Mouse (Mus musculus): Measurements from ENCODE around the gene Gpx6. TPM values are rescaled to one million over a fixed set of nuclear protein-coding genes. Genes with fewer than 3 reads are reported as not detected.
A peak's percentile ranks its signal among the peaks of the same experiment; 100 is the strongest.

The Gpx6 gene
- polyA plus RNA-seq, 1 experiment, result not detected

DNA sequence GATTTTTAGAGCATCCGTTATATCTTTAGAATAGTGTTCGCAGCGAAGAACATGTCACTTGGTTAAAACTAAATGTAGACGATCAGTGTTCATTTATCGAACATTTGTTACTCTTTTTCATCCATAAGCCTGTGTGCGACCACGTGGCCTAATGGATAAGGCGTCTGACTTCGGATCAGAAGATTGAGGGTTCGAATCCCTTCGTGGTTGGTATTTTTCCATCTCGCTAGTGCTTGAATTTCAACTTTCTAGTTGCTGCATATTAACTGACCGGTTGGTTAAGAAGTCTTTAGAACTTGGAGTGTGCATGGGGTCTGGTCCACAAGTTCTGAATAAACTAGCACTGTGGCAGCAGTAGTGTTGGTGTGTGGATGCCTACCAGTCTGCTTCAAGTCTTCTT lies 32.4 kb upstream of the Gpx6 start:
- peak; percentile 92 for DNase-seq (ENCODE audit: low read depth)
- no peak for TF ChIP-seq POLR2A (IDR thresholded peaks at IDR 0.05; ENCODE audit: borderline replicate concordance, extremely low read depth, insufficient read depth, insufficient read length, poor library complexity, severe bottlenecking)
- no peak for TF ChIP-seq CTCF (IDR thresholded peaks at IDR 0.05; ENCODE audit: borderline replicate concordance, extremely low read depth, insufficient read depth, insufficient read length)

DNA sequence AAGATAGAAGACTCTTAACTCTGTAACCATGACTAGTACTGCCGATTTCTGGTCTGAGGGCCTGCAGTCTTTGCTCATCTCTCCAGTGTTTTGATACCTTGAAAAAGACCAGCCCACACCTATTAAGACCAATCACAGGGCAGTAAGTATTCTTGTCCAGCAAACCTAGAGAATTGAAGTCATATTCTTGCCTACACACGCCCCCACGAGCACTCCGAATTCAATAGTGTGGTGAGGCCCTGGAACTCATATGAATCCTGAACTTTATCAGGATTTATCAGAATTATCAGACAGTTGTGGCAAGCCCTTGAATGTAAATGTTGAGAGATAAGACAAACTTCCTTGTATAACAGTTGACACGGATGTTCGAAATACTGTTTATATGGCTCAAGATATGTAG lies 19.3 kb upstream of the Gpx6 start, which contains the start of gene Gpx5:
Gene Gpx5, minus strand, starts transcription at position 101 of the 400 bp plus-strand sequence.
- no peak for DNase-seq (ENCODE audit: low read depth)
- TF ChIP-seq CTCF (IDR thresholded peaks at IDR 0.05; ENCODE audit: borderline replicate concordance, extremely low read depth, insufficient read depth, insufficient read length) (no peak), POLR2A (IDR thresholded peaks at IDR 0.05; ENCODE audit: borderline replicate concordance, extremely low read depth, insufficient read depth, insufficient read length, poor library complexity, severe bottlenecking) (no peak)

DNA sequence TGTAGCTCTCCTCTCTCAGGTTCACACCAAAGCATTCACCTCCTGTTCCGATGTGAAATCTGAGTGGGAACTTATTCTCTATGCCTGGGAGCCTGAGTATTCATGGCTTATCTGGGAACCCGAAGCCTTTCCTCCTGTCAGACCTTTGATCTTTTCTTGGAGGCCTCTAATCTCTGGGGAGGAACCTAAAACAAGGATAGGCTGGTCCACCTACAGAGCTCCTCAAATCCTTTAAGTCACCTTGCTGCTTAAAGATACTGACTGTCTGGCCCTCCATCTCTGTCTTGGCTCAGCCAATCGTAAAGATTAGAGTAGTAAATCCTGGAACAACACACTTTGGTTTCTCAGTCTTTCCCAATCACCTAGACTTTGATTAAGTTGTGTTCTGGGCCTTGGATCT lies 13.4 kb upstream of the Gpx6 start:
- no peak for DNase-seq (ENCODE audit: low read depth)
- TF ChIP-seq CTCF (IDR thresholded peaks at IDR 0.05; ENCODE audit: borderline replicate concordance, extremely low read depth, insufficient read depth, insufficient read length) (no peak), POLR2A (IDR thresholded peaks at IDR 0.05; ENCODE audit: borderline replicate concordance, extremely low read depth, insufficient read depth, insufficient read length, poor library complexity, severe bottlenecking) (no peak)

DNA sequence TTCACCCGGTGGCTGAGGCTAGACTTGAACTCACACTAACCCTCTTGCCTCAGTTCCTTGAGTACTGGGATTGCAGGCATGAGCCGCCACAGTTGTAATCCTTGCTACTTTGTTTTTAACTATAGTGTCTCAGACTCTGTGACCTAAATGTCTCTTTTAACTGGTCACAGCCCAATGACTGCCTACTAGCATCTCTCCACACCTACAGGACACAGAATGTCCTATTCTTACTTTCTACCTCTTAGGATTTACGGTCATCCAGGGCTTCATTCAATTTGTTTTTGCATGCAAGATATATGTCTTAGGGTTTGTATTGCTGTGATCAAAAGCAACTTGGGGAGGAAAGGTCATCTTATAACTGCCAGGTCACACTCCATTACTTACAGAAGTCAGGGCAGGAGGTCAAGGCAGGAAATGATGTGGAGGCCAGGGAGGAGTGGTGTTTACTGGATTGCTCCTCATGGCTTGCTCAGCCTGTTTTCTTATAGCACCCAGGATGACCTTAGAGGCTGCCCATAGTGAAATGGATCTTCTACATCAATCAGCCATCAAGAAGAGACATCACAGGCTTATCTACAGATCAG lies 7.3 kb upstream of the Gpx6 start:
- no peak for TF ChIP-seq POLR2A (IDR thresholded peaks at IDR 0.05; ENCODE audit: borderline replicate concordance, extremely low read depth, insufficient read depth, insufficient read length, poor library complexity, severe bottlenecking)
- no peak for DNase-seq (ENCODE audit: low read depth)

DNA sequence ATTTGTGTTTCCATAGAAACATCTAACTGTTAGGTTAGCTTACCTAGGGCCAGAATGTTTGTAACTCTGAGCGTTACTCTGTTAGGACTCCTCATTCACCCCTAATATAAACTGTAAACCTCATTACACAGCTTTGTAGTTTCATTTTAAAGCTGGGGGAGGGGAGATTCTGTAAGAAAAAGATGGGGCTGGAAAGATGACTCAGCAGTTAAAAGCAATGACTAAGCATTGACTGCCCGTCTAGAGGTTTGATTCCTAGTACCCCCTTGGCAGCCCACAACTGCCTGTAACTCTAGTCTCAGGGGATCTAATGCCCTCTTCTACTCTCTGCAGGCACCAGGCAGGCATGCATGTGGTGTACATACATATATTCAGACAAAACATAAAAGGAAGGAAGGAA lies 2.1 kb upstream of the Gpx6 start:
- TF ChIP-seq POLR2A (IDR thresholded peaks at IDR 0.05; ENCODE audit: borderline replicate concordance, extremely low read depth, insufficient read depth, insufficient read length, poor library complexity, severe bottlenecking) (no peak), CTCF (IDR thresholded peaks at IDR 0.05; ENCODE audit: borderline replicate concordance, extremely low read depth, insufficient read depth, insufficient read length) (no peak)
- DNase-seq (ENCODE audit: low read depth), result no peak

DNA sequence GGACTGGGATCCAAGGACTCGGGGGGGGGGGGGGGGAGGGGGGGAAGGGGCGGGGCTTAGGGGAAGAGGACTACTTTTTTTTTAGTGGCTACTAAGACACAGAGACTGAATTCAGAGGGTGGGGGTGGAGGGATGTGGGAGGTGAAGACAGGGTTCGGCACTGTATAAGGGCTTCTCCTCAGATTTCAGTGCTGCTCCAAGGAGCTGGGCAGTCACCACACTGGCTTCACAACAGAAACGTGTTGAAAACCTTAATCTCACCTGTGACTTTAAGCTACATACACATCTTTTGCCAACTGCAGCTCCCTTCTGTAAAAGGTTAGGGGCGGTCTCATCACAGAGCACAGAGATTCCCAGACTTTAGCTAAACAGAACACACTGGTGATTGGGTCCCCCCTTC lies 929 bp downstream of the Gpx6 start:
- TF ChIP-seq CTCF (IDR thresholded peaks at IDR 0.05; ENCODE audit: borderline replicate concordance, extremely low read depth, insufficient read depth, insufficient read length) (no peak), POLR2A (IDR thresholded peaks at IDR 0.05; ENCODE audit: borderline replicate concordance, extremely low read depth, insufficient read depth, insufficient read length, poor library complexity, severe bottlenecking) (no peak)

DNA sequence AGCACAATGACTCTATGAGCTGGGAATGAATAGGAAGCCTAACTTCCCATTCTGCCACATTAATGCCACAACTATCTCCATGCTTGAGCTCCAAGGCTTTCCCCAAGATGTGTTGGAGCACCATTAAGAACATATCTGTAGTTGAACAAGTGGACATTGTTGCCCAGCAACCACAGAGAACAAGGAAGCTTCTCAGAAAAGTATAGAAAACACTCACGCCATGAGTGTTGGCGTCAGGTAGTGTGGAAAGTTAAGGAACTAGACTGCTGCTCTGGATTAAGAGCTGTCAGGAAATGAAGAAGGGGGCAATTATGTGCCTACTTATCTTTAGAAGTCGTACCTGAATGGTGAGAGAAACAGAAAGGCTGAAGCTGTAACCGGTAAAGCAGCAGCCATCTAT lies 2.0 kb downstream of the Gpx6 start:
- no peak for DNase-seq (ENCODE audit: low read depth)
- no peak for TF ChIP-seq POLR2A (IDR thresholded peaks at IDR 0.05; ENCODE audit: borderline replicate concordance, extremely low read depth, insufficient read depth, insufficient read length, poor library complexity, severe bottlenecking)
- TF ChIP-seq CTCF (IDR thresholded peaks at IDR 0.05; ENCODE audit: borderline replicate concordance, extremely low read depth, insufficient read depth, insufficient read length), result no peak

More for the DNA sequence above, 929 bp downstream of the Gpx6 start:
- DNase-seq (ENCODE audit: low read depth), result no peak

DNA sequence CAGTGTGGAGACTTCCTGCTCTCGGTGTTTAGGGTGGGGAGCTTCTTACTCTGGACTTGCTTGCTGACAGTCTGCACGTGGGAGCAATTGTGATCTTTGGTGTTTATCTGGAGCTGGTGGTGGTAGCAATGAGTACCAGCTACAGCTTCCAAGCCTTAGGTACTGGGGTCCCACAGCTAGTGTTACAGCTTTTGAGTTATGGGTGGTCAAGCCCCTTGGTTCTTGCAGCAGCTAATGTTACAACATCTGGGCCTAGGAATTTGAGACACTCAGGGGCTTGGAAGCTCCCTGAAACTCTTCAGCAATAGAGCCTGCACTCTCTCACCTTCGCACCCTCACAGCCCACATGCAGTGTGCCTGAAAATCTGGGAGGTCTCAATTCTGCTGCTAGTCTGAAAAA lies 8.3 kb downstream of the Gpx6 start:
- DNase-seq (ENCODE audit: low read depth), result no peak
- TF ChIP-seq POLR2A (IDR thresholded peaks at IDR 0.05; ENCODE audit: borderline replicate concordance, extremely low read depth, insufficient read depth, insufficient read length, poor library complexity, severe bottlenecking) (no peak), CTCF (IDR thresholded peaks at IDR 0.05; ENCODE audit: borderline replicate concordance, extremely low read depth, insufficient read depth, insufficient read length) (no peak)

DNA sequence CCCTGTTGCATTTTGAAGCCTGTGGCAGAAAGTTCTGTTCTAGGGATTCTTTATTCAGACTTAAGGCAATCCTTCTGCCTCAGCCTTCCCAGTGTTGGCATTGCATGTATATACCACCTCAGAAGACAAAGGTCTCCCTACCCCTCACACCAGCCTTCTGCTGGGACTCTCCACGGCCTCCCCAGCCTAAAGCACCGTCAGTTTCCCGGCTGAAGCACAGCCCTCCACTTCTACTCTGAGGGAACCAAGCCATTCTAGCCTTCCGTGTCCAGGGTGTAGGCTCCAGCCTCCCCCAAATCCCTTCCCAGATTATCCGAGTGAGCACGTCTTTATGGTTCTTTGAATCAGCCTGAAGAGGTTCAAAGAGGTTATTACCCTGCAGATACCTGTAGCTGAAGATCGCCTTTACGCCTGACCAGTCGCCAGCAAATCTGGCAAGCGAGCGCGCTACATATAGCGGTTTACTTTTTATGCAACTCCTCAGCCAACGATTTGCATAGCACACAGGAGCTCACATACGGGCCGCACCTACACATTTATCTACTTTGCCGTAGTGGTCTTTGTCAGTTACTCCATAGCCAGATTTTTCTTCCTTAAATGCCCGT lies 10.1 kb downstream of the Gpx6 start:
- peak; percentile 35 for DNase-seq (ENCODE audit: low read depth)

DNA sequence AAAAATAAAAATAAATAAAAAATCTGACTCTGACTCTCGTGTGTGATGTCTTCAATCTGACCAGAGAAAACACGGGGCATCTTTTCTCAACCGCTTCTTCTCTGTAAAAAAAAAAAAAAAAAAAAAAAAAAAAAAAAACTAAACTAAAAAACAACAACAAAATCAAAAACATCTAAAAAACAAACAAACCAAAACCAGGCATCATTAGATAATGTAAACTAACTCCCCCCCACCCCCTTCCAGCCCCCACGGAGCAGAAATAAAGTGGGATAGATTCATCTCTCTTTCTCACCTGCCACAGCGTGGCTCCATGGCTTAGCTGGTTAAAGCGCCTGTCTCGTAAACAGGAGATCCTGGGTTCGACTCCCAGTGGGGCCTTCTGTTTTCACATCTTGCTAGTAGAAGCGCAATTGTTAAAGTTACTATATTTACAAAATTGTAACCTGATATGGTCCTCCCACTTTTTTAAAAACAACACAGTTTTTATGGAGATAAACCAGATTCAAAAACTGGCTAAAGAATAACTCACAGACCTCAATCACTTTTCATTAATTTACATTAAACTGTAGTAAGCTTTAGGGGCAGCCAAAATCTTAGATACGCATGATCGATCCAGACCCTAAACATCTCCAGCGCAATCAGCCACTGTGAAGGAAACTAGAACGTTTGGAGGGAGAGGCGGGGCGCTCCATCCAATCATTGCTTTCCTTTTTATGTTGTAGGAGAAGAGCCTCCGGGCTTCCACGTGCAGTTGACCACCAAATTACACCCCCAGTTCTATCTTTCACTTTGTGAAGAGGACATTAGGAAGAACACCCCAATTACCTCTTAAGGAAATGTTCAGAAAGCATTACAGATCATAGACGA lies 10.8 kb downstream of the Gpx6 start:
- TF ChIP-seq POLR2A (IDR thresholded peaks at IDR 0.05; ENCODE audit: borderline replicate concordance, extremely low read depth, insufficient read depth, insufficient read length, poor library complexity, severe bottlenecking) (no peak), CTCF (IDR thresholded peaks at IDR 0.05; ENCODE audit: borderline replicate concordance, extremely low read depth, insufficient read depth, insufficient read length) (no peak)
- DNase-seq (ENCODE audit: low read depth), result peak; percentile 66

More for the DNA sequence above, 10.1 kb downstream of the Gpx6 start:
- TF ChIP-seq POLR2A (IDR thresholded peaks at IDR 0.05; ENCODE audit: borderline replicate concordance, extremely low read depth, insufficient read depth, insufficient read length, poor library complexity, severe bottlenecking) (no peak), CTCF (IDR thresholded peaks at IDR 0.05; ENCODE audit: borderline replicate concordance, extremely low read depth, insufficient read depth, insufficient read length) (no peak)

DNA sequence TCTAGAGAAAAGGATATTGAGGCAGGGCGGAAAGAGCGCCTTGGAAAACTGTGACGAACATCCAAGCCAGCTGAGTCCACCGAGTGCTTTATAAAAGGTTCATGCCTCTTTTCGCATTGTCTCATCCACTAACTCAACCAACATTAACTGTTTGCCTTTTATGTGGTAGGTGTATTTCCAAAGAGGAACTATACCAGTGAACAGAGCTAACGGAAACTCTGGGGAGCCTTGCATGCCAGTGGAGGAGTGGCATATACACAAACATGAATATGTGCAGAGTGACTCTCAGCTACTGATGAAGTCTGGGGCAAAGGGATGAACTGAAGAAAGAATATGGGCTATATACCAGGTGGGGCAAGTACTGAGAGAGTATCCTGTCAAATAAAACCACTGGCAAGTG lies 11.5 kb downstream of the Gpx6 start:
- TF ChIP-seq CTCF (IDR thresholded peaks at IDR 0.05; ENCODE audit: borderline replicate concordance, extremely low read depth, insufficient read depth, insufficient read length) (no peak), POLR2A (IDR thresholded peaks at IDR 0.05; ENCODE audit: borderline replicate concordance, extremely low read depth, insufficient read depth, insufficient read length, poor library complexity, severe bottlenecking) (no peak)
- DNase-seq (ENCODE audit: low read depth), result no peak
